Mouse (Mus musculus): ENCODE data around the gene Mical2.

The Mical2 gene

GRCm38 (mm10) chr7:112241211-112241944, 15.7 kb downstream of the Mical2 start:
- DNase-seq (ENCODE audit: low read depth, low spot score), result no peak

- no peak for DNase-seq (ENCODE audit: low read depth, low spot score)
Observed at GRCm38 (mm10) chr7:112241945-112242329, 16.3 kb downstream of the Mical2 start.

- DNase-seq (ENCODE audit: low read depth, low spot score), result no peak
Observed at GRCm38 (mm10) chr7:112242587-112242986, 16.9 kb downstream of the Mical2 start.

- DNase-seq (ENCODE audit: low read depth, low spot score), result no peak
Observed at GRCm38 (mm10) chr7:112244071-112244470, 18.4 kb downstream of the Mical2 start.

- no peak for DNase-seq (ENCODE audit: low read depth, low spot score)
Observed at GRCm38 (mm10) chr7:112244683-112245082, 19.0 kb downstream of the Mical2 start.

- no peak for DNase-seq (ENCODE audit: low read depth, low spot score)
Observed at GRCm38 (mm10) chr7:112245839-112246438, 20.3 kb downstream of the Mical2 start.

GRCm38 (mm10) chr7:112246442-112246841, 20.8 kb downstream of the Mical2 start:
- DNase-seq (ENCODE audit: low read depth, low spot score), result no peak

- DNase-seq (ENCODE audit: low read depth, low spot score), result no peak
Observed at GRCm38 (mm10) chr7:112247890-112248289, 22.2 kb downstream of the Mical2 start.

- DNase-seq (ENCODE audit: low read depth, low spot score), result no peak
Observed at GRCm38 (mm10) chr7:112249476-112249875, 23.8 kb downstream of the Mical2 start.

- DNase-seq (ENCODE audit: low read depth, low spot score), result no peak
Observed at GRCm38 (mm10) chr7:112252065-112252464, 26.4 kb downstream of the Mical2 start.

GRCm38 (mm10) chr7:112254233-112254632, 28.6 kb downstream of the Mical2 start:
- no peak for DNase-seq (ENCODE audit: low read depth, low spot score)

GRCm38 (mm10) chr7:112255248-112255866, 29.7 kb downstream of the Mical2 start:
- DNase-seq (ENCODE audit: low read depth, low spot score), result no peak

- no peak for DNase-seq (ENCODE audit: low read depth, low spot score)
Observed at GRCm38 (mm10) chr7:112258338-112258903, 32.8 kb downstream of the Mical2 start.

- DNase-seq (ENCODE audit: low read depth, low spot score), result no peak
Observed at GRCm38 (mm10) chr7:112259286-112259685, 33.6 kb downstream of the Mical2 start.

GRCm38 (mm10) chr7:112261121-112261520, 35.5 kb downstream of the Mical2 start:
- no peak for DNase-seq (ENCODE audit: low read depth, low spot score)

- no peak for DNase-seq (ENCODE audit: low read depth, low spot score)
Observed at GRCm38 (mm10) chr7:112267266-112267665, 41.6 kb downstream of the Mical2 start.

- DNase-seq (ENCODE audit: low read depth, low spot score), result no peak
Observed at GRCm38 (mm10) chr7:112268761-112269425, 43.2 kb downstream of the Mical2 start.

GRCm38 (mm10) chr7:112270870-112271269, 45.2 kb downstream of the Mical2 start:
- no peak for DNase-seq (ENCODE audit: low read depth, low spot score)

GRCm38 (mm10) chr7:112271627-112272026, 46.0 kb downstream of the Mical2 start:
- no peak for DNase-seq (ENCODE audit: low read depth, low spot score)

- no peak for DNase-seq (ENCODE audit: low read depth, low spot score)
Observed at GRCm38 (mm10) chr7:112272692-112273091, 47.0 kb downstream of the Mical2 start.

- no peak for DNase-seq (ENCODE audit: low read depth, low spot score)
Observed at GRCm38 (mm10) chr7:112273451-112273850, 47.8 kb downstream of the Mical2 start.

GRCm38 (mm10) chr7:112274611-112275010, 49.0 kb downstream of the Mical2 start:
- no peak for DNase-seq (ENCODE audit: low read depth, low spot score)
